Mouse (Mus musculus) layer of hippocampus, adult 18-20 months (tissue): Measurements from ENCODE around the gene BC055324. TPM values are rescaled to one million over a fixed set of nuclear protein-coding genes. Genes with fewer than 3 reads are reported as not detected.

Source experiments
- DNase-seq, 2 experiments: peaks; one replicate each; pipeline ENCODE4 v3.0.0; 2022; ENCODE audit warnings: low spot score in 2 of 2
- total RNA-seq, 2 experiments: library from RNA; stranded (reverse); gene quantifications; 2 replicates each; pipeline ENCODE4 v1.2.3; 2021

BC055324 gene
- total RNA-seq, 2 experiments from 2014 or later, result 1.3 to 1.4 TPM

- no peak for DNase-seq
These were observed 41.2 kb downstream of the BC055324 start for GRCm38 (mm10) chr1:163953396-163953795.

- no peak for DNase-seq
These were observed 52.5 kb downstream of the BC055324 start for GRCm38 (mm10) chr1:163942056-163942455.

- no peak for DNase-seq
These were observed 60.0 kb downstream of the BC055324 start for GRCm38 (mm10) chr1:163934591-163934990.

DNA sequence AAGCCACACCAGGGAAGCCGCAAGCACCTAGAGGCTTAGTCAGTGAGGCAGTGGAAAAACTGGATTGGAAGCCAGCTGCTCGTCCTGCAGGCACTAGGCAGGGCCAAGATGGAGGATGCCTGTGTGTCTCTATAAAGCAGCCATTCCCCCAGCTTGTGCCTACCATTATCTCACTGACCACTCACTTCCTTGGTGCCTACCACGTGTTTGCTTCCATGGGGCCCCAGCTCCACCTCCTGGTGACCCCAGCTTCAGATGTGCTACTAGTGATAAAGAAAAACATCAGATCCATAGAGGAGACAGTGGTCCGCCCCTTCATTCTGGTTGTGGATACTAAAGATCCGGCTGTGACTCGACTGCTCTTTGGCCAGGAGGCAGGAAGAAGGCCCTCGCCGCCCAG is 62.8 kb downstream of the BC055324 start:
- no peak for DNase-seq

DNA sequence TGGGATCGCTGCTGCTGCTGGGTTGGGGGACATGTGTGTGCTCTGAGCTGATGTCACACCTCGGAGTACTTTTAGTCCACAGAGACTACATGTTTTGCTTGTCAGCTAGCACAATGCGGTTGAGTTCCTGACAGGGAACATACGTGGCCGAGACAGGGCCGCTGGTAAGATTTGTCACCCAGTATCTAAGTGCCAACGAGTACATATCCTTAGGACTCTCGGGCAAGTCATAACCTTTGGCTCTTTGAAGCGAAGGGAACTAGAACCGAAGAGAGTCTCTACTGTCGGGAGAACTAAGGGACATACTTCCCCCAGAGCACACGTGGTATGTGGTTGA is 64.2 kb downstream of the BC055324 start:
- no peak for DNase-seq

GRCm38 (mm10) chr1:163929636-163930457 is 64.7 kb downstream of the BC055324 start:
- DNase-seq, result peak; percentile 83 to 92

- peak in 1 of 2 experiments; percentile 27 for DNase-seq
These were observed 65.8 kb downstream of the BC055324 start, which contains the start of gene Scyl3 for GRCm38 (mm10) chr1:163928846-163929245. Scyl3 (plus strand) TSS chr1:163929100.

DNA sequence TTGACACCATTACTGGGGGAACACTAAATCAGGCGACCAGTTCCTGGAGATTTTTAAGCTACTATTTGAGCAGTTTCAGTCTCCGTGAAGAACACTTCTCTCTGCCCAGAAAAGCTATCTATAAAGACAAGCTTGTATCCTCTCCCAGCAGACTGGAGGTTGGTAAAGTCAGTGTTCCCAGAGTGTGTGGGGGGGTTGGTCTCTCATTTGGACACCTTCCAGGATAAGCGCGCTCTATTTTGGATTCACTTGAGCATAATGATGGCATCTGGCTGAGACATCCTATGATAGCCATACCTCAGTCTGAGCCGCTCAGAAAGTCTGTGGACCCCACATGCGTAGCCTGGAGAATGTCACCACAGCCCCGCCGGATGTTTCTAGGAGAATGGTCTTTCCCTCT is 70.5 kb downstream of the BC055324 start:
- no peak for DNase-seq

- no peak for DNase-seq
These were observed 77.0 kb downstream of the BC055324 start for GRCm38 (mm10) chr1:163917349-163918160.

DNA sequence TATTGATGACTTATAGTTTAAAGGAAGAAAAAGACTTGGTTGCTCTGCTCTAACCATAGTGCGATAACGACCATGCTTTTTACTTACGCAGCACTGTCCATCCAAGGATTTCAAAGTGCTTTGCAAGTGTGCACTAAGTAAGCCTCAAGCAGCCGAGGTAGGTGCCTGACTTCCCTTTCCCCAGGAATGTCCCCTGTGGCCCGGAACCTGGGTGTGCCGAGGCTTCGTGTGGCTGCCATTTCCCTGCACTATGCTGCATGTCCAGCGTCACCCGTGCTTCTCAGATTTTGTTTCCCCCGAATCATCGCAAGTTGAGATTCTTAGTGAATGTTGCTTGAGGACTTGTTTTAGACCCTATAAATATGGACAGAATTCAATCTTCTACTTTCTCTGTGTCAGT is 82.6 kb downstream of the BC055324 start:
- DNase-seq, result no peak

- no peak for DNase-seq
These were observed 83.8 kb downstream of the BC055324 start for GRCm38 (mm10) chr1:163910785-163911184.

DNA sequence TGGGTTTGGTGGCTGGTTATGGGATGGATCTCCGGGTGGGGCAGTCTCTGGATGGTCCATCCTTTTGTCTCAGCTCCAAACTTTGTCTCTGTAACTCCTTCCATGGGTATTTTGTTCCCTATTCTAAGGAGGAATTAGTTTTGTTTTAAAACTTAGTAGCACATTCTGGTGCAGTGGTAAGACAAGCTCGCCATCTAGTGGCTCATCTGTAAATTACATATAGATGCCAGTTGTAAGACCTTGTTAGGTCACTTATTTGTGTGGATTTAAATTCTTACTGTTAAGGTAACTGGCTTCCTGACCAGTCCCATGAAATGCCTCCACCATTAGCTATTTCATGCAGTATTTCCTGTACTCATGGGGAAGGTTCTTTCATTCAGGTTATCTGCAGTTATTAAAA is 84.3 kb downstream of the BC055324 start:
- peak in 1 of 2 experiments; percentile 65 for DNase-seq

GRCm38 (mm10) chr1:163908389-163908788 is 86.2 kb downstream of the BC055324 start:
- no peak for DNase-seq

DNA sequence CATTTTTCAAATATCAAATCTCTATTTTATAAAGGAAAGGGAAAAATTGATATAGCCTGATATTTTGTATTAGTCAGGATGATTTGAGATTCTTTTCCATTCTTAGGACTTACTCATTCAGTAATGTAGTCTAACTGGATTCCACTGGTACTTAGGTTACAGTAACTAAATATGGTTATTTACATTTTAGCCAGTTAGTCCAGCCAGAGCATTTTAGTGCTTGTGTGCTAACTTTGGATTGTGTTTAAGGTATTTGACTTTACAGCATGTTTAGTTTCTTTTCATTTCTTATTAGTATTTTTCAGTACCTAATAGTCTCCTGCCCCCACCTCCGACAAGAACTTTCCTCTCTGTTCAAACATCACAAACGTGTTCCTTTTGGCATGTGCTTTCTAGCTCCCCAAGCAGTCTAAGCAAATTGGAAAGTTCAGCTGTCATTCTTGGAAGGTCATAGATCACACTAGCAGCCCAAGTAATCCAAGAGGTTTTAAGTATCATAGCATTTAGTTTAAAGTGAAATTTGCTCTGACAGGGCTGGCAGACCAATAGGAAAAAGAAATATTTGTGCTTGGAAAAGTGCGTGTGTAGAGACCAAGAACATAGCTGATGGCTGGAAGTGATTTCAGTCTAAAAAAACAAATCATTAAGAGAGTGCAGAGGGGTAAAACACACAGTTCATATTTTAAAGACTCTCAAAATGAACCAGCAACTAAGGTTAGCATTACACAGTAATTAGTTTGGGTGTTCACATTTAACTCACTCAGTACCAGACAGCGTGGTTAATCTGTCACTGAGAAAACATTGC is 87.4 kb downstream of the BC055324 start:
- no peak for DNase-seq

DNA sequence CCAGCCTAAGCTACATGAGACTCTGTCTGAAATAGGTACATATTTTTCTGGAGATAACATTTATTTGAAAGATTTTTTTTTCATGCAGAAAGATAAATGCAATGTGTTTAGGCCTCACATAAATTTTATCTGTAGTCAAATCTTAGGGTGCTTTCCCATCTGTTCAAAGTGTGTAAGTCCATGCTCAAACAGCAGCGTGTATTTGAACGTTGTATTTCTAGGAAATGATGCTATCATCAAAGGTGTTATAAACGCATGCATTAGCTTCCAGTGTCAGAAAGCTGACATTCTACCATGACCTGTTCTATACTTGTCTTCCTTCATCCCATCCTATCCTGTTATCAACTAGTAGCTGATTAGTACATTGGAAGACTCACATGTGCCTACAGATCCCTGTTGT is 91.2 kb downstream of the BC055324 start:
- DNase-seq, result no peak

DNA sequence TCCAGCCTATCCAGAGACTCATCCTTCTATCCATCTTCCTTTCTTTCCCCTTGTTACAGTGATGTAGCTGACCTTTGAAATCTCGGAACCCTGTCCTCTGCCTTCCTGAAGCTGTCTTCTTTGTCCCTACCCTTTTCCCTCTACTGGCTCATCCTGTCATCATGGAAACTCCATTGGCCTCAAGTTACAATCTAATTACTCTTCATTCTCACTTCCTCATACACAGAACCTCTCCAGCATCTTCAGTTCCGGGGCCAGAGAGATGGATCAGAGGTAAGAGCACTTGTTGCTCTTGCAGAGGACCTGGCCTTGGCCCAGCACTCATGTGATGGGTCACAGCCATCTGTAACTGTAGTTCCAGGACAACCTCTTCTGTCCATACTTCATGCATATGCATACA is 94.4 kb downstream of the BC055324 start:
- no peak for DNase-seq

DNA sequence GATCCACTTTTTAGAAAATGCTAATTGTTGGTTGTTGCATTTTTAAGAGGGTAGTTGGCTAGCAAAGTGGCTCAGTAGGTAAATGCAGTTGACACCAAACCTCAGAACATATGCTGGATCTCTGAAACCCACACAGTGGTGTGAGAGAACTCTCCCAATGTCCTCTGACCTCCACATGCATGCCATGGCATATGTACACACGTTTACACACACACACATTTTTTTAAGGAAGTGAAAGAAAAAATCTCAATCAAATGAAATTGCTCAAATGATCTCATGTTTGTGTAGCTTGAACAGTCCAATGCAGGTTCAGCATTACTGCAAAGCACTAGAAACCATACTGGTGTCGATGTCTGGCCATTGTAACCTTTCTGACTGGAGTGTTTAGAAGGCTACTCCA is 95.0 kb downstream of the BC055324 start:
- DNase-seq, result no peak

- no peak for DNase-seq
These were observed 96.3 kb downstream of the BC055324 start for GRCm38 (mm10) chr1:163898291-163898764.
